Mouse (Mus musculus) olfactory bulb, adult 2 months (tissue): ENCODE results near the gene Ebf3. TPM values are rescaled to one million over a fixed set of nuclear protein-coding genes. Genes with fewer than 3 reads are reported as not detected.

ENCODE experiments used
- H3K27ac ChIP-seq: fragments of 200-500 bp; 2 replicates; pipeline ENCODE4 v1.5.1; 2012; ENCODE audit warnings: low read depth, low read length; ENCODE audit not compliant: insufficient read depth
- H3K4me1 ChIP-seq: fragments of 200-500 bp; 2 replicates; pipeline ENCODE4 v1.6.1; 2012; ENCODE audit warnings: low read length; ENCODE audit not compliant: control insufficient read depth, insufficient read depth
- H3K4me3 ChIP-seq: fragments of 200-500 bp; 2 replicates; pipeline ENCODE4 v1.5.1; 2012; ENCODE audit warnings: mild to moderate bottlenecking, low read depth, low read length, moderate library complexity; ENCODE audit not compliant: insufficient read depth
- CTCF ChIP-seq: fragments of 200-500 bp; IDR thresholded peaks from 2 replicates; pipeline ENCODE4 v1.5.1; 2012; ENCODE audit warnings: low read depth, mild to moderate bottlenecking, low read length, moderate library complexity; ENCODE audit not compliant: insufficient read depth
- POLR2A ChIP-seq: fragments of 200-500 bp; IDR thresholded peaks from 2 replicates; pipeline ENCODE4 v1.6.1; 2012; ENCODE audit warnings: mild to moderate bottlenecking, low read depth, low read length, moderate library complexity; ENCODE audit not compliant: insufficient read depth
- WGBS: fragments of 180-500 bp; shearing (Covaris S2); methylation state at CpG from one replicate; pipeline ENCODE4 v1.1.7; 2018; 5-methylcytosine and 5-hydroxymethylcytosine counted together
- polyA plus RNA-seq: library from polyadenylated mRNA; stranded (reverse); fragments of >200 nt; gene quantifications from 2 replicates; pipeline ENCODE4 v1.2.4, GENCODE M21; 2012; ENCODE audit warnings: low replicate concordance; ENCODE audit not compliant: missing spikeins, insufficient read depth, insufficient read length

Gene Ebf3
- polyA plus RNA-seq, 1 experiment = not detected

DNA sequence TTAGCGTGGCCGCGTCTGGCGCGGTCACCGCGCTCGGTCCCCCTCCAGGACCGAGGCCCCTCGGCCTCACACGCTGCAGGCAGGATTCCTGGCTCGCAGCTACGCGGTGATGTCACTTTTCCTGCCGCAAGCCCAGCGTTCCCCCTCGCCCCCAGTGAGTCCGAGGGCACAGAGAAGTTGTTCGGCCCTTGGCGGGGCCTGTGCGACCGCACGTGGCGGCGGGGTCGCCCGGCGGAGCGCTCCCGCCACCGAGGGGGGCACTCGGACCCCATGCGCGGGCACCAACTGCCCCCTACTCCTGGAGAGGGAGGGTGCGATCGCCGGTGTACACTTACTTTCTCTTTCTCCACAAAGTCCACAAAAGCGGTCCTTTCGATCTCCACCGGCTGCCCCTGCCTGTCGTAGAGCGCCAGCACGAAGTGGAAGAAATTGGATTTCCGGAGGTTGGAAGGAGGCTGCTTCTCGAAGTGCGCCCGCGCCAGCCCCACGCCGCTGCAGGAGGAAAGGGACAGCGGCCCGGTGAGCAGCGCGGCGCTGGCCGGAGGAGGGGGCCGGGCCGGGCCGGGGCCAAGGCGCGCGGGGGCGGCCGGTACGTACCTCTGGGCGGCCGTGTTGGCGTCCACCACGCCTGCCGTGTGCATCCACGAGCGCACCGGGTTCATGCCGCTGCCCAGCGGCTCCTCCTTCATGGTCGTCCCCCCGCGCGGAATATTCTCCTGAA is 902 bp downstream of the Ebf3 start:
- H3K4me1 ChIP-seq = peaks cover 20% of the 10 kb centered on the region
- WGBS = under 1% methylated on average over 78 of the region's 79 CpGs
- peak overlapping the region; percentile 25 for H3K4me3 ChIP-seq
- no peak for TF ChIP-seq POLR2A
- TF ChIP-seq CTCF = no peak
- H3K27ac ChIP-seq = no peak overlapping the region

DNA sequence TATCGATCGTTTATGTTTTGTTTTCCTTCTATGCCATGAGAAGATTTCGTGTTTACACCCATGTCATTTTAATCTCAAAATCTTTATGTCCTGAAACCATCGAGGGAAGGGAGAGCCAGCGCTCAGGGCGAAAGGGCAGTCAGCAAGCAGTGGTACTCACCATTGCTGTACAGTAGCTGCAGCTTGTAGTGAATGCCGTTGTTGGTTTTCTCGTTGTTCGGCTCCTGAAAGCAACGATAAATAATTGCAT is 1.4 kb downstream of the Ebf3 start:
- WGBS = 2% methylated on average over 10 of the region's 10 CpGs
- H3K27ac ChIP-seq = no peak overlapping the region

DNA sequence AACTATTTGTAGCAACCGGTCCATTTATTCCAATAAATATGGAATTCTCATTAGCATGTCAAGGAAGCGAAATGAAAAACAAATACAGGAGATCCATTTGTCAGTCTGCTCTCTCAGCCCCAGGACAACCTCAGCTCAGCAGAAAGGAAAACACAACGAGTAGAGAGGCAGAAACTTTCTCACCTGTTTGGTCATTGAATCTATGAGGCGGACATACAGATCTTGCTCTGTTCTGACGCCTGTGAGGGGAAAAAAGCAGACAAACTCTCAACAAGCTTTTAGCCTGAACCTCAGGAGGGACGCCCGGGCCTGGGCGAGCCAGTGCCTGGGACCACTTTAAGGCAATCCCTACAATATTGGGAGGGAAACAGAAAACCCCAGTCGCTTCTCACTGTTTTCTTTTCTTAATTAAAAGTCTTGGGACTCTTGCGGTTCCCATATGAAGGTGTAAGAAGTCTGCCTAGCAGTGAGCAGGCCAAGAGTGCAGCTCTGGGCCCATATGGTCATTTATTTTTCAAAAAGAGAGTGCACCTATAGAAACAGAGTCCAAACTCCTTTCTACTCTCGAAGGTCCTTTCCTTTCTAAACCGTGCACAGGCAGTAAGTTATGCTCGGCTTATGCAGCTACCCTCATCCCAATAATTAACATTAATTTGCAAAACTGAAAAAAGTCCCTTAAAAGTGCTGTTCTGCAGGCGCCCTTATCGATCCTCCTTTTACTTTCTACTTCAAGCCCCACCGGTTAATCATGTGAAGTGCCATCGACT is 1.9 kb downstream of the Ebf3 start:
- H3K4me1 ChIP-seq = peaks cover 20% of the 10 kb centered on the region
- 13% methylated on average over 17 of the region's 17 CpGs for WGBS
- TF ChIP-seq CTCF = no peak
- TF ChIP-seq POLR2A = no peak
- H3K4me3 ChIP-seq = no peak overlapping the region
- H3K27ac ChIP-seq = no peak overlapping the region

More for the DNA sequence above, 1.4 kb downstream of the Ebf3 start:
- Histone ChIP-seq H3K4me3 (no peak overlapping the region), H3K4me1 (peaks cover 20% of the 10 kb centered on the region)
- TF ChIP-seq CTCF (no peak), POLR2A (no peak)

DNA sequence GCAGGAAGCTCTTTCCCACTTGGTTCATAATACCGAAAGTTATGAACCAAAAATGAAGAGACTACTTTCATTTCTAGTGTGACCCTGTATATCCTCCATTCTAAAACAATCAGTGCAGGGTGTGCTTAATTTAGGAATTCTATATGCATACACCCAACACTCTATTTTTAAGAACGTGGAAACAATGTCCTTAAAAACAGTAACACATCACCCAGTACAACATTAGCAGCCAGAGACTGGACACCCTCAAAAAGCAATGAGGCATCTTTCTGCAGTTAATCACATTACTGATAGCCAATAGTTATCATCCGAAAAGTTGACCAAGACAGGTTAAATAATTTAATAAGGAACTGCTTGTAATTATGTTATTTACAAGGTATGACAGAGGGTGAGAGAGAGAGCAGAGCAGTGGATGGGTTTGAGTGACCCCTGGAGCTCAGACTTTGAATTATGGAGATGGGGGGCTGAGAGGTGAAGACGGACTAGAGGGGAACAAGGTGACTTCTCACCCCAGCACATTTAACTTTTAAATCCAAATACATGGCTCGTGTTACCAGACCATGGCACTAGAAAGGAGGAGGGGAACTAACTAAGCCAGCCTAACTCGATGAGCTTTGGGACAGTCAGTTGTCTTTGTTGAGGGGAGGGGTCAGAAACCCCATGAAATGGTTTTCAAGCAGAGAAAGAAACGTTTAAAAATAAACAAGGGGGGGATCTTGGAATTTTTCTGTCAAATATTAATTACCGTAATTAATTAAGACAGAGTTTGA is 2.7 kb downstream of the Ebf3 start:
- WGBS = 9% methylated on average over 8 of the region's 8 CpGs
- TF ChIP-seq CTCF (no peak), POLR2A (no peak)
- Histone ChIP-seq H3K4me1 (peaks cover 20% of the 10 kb centered on the region), H3K4me3 (no peak overlapping the region), H3K27ac (no peak overlapping the region)

DNA sequence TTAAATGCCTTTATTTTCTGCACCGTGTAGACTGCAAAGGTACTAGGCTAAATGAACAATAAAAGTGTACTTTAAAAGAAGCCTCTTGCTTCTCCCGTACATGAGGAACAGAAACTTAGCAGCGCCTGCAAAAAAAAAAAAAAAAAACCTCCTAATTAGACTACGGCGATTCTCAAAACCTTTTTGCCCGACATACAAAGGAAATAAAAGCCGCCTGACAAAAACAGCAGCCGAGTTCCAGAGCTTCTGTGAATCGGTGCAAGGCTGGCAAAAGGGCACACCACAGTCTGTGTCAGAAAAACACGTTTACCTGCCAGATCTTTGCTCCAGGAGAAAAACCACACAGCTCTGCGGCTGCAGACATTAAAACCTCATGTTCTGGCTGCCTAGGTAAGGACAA is 3.4 kb downstream of the Ebf3 start:
- peaks cover 20% of the 10 kb centered on the region for H3K4me1 ChIP-seq
- TF ChIP-seq CTCF (no peak), POLR2A (no peak)
- no peak overlapping the region for H3K27ac ChIP-seq
- no peak overlapping the region for H3K4me3 ChIP-seq
- 6% methylated on average over 11 of the region's 11 CpGs for WGBS

DNA sequence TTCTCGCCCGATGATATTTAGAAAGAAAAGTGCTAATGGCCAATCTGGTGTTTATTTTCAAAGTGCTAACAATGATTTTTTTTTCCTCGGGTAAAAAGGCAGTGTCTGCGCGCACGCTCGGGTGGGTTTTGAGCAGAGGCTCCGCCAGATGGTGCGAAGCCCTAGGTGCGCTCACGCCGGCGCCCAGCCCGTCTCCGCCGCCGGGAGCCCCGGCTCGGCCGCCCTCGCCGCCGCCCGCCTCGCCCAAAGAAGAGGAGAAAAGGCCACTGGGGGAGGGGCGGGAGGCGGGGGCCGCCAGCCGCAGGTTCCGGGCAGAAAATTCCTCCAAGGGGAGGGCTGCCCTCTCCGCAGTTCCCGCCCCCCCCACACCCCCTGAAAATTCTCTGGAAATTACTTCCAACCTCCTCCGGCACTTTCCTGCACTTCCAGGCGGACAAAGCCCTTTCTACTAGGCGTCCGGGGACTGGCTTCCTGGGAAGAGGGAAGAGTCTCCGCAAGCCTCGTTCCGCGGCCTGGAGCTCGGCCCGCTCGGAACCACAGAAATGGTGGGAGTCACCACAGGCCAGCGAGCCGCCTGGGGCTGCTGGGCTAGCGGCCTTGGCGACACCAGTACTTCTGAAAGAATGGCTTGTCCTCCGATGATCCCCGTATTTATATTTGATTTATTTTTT is 4.0 kb downstream of the Ebf3 start:
- TF ChIP-seq POLR2A = no peak
- no peak for TF ChIP-seq CTCF
- Histone ChIP-seq H3K27ac (no peak overlapping the region), H3K4me3 (no peak overlapping the region), H3K4me1 (peaks cover 20% of the 10 kb centered on the region)
- WGBS = 4% methylated on average over 49 of the region's 49 CpGs

DNA sequence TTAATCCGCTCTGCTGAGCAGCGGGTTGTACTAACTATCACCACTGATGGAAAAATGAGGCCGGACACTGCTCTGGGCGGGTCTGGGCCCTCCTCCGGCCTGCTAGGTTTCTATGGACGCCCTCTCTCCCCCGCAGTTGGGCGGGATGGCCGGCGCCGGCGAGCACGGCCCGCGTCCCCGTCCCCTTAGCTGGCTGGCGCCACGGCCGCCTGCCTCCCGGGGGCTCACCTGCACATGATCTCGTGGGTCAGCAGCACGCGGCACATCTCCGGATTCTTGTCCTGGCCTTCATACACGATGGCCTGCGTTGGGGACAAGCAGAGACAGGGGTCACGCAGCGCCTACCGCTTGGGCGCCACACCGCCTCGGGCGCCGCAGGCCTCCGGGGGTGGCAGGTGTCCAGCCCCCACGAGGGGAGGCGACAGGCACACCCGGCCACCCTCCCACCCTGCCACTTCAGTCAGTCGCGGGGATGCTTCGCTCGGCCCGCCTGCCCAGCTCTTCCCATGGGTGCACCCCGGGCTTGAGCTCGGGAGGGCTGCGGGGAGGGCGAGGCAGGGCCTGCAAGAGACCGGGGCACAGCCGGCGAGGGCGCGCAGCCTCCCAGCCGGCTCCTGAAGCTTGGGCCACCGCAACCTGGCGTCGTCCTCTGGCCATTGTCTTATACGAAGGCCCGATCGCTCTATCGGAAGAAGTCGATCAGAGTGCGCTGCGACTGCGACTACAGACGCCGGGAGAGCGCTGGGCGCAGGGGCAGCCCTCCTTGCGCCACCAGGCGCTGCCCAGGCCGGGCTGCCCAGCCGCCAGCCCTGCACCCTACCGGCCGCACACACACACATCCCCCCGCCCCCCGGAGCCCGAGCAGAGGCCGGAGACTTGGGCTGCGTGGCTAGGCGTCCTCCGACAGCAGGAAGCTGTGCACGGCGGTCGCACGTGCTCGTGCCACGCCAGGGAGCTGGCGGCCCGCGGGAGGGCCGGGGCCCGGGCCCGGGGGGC is 4.9 kb downstream of the Ebf3 start:
- WGBS = 3% methylated on average over 93 of the region's 93 CpGs
- TF ChIP-seq POLR2A = no peak
- TF ChIP-seq CTCF = no peak
- H3K4me1 ChIP-seq = peaks cover 20% of the 10 kb centered on the region
- H3K4me3 ChIP-seq = no peak overlapping the region
- H3K27ac ChIP-seq = no peak overlapping the region
